Mouse (Mus musculus) CH12.LX (cell line): Measurements from ENCODE around the gene Col6a1. TPM values are rescaled to one million over a fixed set of nuclear protein-coding genes. Genes with fewer than 3 reads are reported as not detected.

Experiments
- DNase-seq: peaks from one replicate; pipeline ENCODE4 v3.0.0-alpha.2; 2013; ENCODE audit errors: extremely low read depth
- H3K27ac ChIP-seq: 2 replicates; pipeline ENCODE4 v1.5.1; 2012; ENCODE audit warnings: low read depth, mild to moderate bottlenecking, control low read depth, moderate library complexity; ENCODE audit not compliant: insufficient read depth
- H3K27me3 ChIP-seq: replicated peaks from 2 replicates; pipeline ENCODE3; 2012; ENCODE audit warnings: inconsistent platforms
- H3K36me3 ChIP-seq, 2 experiments: replicated peaks in 1 of 2; 2 replicates each; pipeline versions ENCODE3 to v1.6.1; 2012; ENCODE audit warnings: inconsistent platforms in 1 of 2, low read length in 1 of 2, mild to moderate bottlenecking in 1 of 2, mixed read lengths in 1 of 2, moderate library complexity in 1 of 2; ENCODE audit not compliant: control insufficient read depth in 1 of 2, insufficient read depth in 1 of 2
- H3K4me1 ChIP-seq, 2 experiments: 2 replicates each; pipeline ENCODE4 v1.6.1; 2012; ENCODE audit warnings: inconsistent platforms in 1 of 2, moderate library complexity in 1 of 2; ENCODE audit not compliant: insufficient read depth in 2 of 2, control insufficient read depth in 1 of 2
- H3K4me2 ChIP-seq: 2 replicates; pipeline ENCODE4 v1.6.1; 2012; ENCODE audit warnings: low read depth, mild to moderate bottlenecking, control low read depth; ENCODE audit not compliant: poor library complexity, insufficient read depth, severe bottlenecking
- H3K4me3 ChIP-seq, 3 experiments: fragments of 150-350 bp in 1 of 3; sonication (generic) in 1 of 3; replicated peaks in 1 of 3; 2 replicates each; pipeline versions ENCODE3 to v1.5.1; 2011 to 2012; ENCODE audit warnings: low read depth in 2 of 3, low read length in 2 of 3, mild to moderate bottlenecking in 2 of 3, moderate library complexity in 2 of 3, control low read depth in 1 of 3, improper control_type of control experiment in 1 of 3, inconsistent platforms in 1 of 3, mixed read lengths in 1 of 3; ENCODE audit not compliant: poor library complexity in 1 of 3
- H3K79me2 ChIP-seq: replicated peaks from 2 replicates; pipeline ENCODE4 v1.6.1; 2012; ENCODE audit warnings: mild to moderate bottlenecking, moderate library complexity; ENCODE audit not compliant: control insufficient read depth, poor library complexity, insufficient read depth, severe bottlenecking; ENCODE audit errors: extremely low read depth
- H3K9ac ChIP-seq: 2 replicates; pipeline ENCODE4 v1.6.1; 2012; ENCODE audit warnings: low read depth, mild to moderate bottlenecking, control low read depth, moderate library complexity; ENCODE audit not compliant: insufficient read depth
- H3K9me3 ChIP-seq: replicated peaks from 2 replicates; pipeline ENCODE3; 2012; ENCODE audit warnings: low read length, inconsistent platforms, mixed read lengths
- CHD1 ChIP-seq: IDR thresholded peaks from 2 replicates; pipeline ENCODE4 v1.6.1; 2012; ENCODE audit warnings: low read depth, low read length, improper control_type of control experiment, inconsistent platforms
- CHD2 ChIP-seq: IDR thresholded peaks from 2 replicates; pipeline ENCODE4 v1.6.1; 2011; ENCODE audit warnings: low read length, improper control_type of control experiment
- E2F4 ChIP-seq: IDR thresholded peaks from 2 replicates; pipeline ENCODE4 v1.6.1; 2011; ENCODE audit warnings: low read depth, low read length, improper control_type of control experiment; ENCODE audit not compliant: insufficient replicate concordance
- ETS1 ChIP-seq: conservative IDR thresholded peaks from 2 replicates; pipeline ENCODE4 v1.6.1; 2012; ENCODE audit warnings: low read depth, mild to moderate bottlenecking, inconsistent platforms, low read length, improper control_type of control experiment, moderate library complexity
- GABPA ChIP-seq: IDR thresholded peaks from 2 replicates; pipeline ENCODE4 v1.6.1; 2012; ENCODE audit warnings: low read depth, low read length, improper control_type of control experiment, inconsistent platforms; ENCODE audit not compliant: insufficient replicate concordance
- IRF4 ChIP-seq: IDR thresholded peaks from 2 replicates; pipeline ENCODE4 v1.6.1; 2014; ENCODE audit warnings: low read depth, mild to moderate bottlenecking, inconsistent platforms, low read length, improper control_type of control experiment
- JUN ChIP-seq: IDR thresholded peaks from 2 replicates; pipeline ENCODE4 v1.6.1; 2011; ENCODE audit warnings: low read depth, mild to moderate bottlenecking, low read length, improper control_type of control experiment, moderate library complexity; ENCODE audit not compliant: insufficient read depth
- JUND ChIP-seq: conservative IDR thresholded peaks from 2 replicates; pipeline ENCODE4 v1.6.1; 2011; ENCODE audit warnings: low read depth, low read length, improper control_type of control experiment
- MAFK ChIP-seq: IDR thresholded peaks from 2 replicates; pipeline ENCODE4 v1.6.1; 2011; ENCODE audit warnings: low read length, improper control_type of control experiment; ENCODE audit not compliant: insufficient replicate concordance
- MAX ChIP-seq: IDR thresholded peaks from 2 replicates; pipeline ENCODE4 v1.6.1; 2011; ENCODE audit warnings: low read length, improper control_type of control experiment
- MAZ ChIP-seq: IDR thresholded peaks from 2 replicates; pipeline ENCODE4 v1.6.1; 2012; ENCODE audit warnings: low read depth, mild to moderate bottlenecking, inconsistent platforms, low read length, improper control_type of control experiment, moderate library complexity
- MXI1 ChIP-seq: IDR thresholded peaks from 2 replicates; pipeline ENCODE4 v1.6.1; 2011; ENCODE audit warnings: mild to moderate bottlenecking, low read depth, low read length, improper control_type of control experiment
- MYC ChIP-seq: IDR thresholded peaks from 2 replicates; pipeline ENCODE4 v1.6.1; 2011; ENCODE audit warnings: low read depth, mild to moderate bottlenecking, improper control_type of control experiment, low read length
- NELFE ChIP-seq: IDR thresholded peaks from 2 replicates; pipeline ENCODE4 v1.6.1; 2011; ENCODE audit warnings: low read depth, low read length, improper control_type of control experiment
- NRF1 ChIP-seq: IDR thresholded peaks from 2 replicates; pipeline ENCODE4 v1.6.1; 2014; ENCODE audit warnings: low read depth, mild to moderate bottlenecking, inconsistent platforms, low read length, improper control_type of control experiment, moderate library complexity
- PAX5 ChIP-seq: IDR thresholded peaks from 2 replicates; pipeline ENCODE4 v1.6.1; 2012; ENCODE audit warnings: low read length, inconsistent platforms, mixed read lengths
- POLR2A ChIP-seq: IDR thresholded peaks from 2 replicates; pipeline ENCODE4 v1.6.1; 2011; ENCODE audit warnings: low read depth, mild to moderate bottlenecking, improper control_type of control experiment, low read length
- POLR2AphosphoS2 ChIP-seq: IDR thresholded peaks from 2 replicates; pipeline ENCODE4 v1.6.1; 2011; ENCODE audit warnings: low read depth, low read length, improper control_type of control experiment
- RAD21 ChIP-seq: IDR thresholded peaks from 2 replicates; pipeline ENCODE4 v1.6.1; 2011; ENCODE audit warnings: low read depth, mild to moderate bottlenecking, low read length, improper control_type of control experiment, moderate library complexity
- RCOR1 ChIP-seq: conservative IDR thresholded peaks from 2 replicates; pipeline ENCODE4 v1.6.1; 2012; ENCODE audit warnings: low read depth, mild to moderate bottlenecking, inconsistent platforms, low read length, improper control_type of control experiment
- SMC3 ChIP-seq: IDR thresholded peaks from 2 replicates; pipeline ENCODE4 v1.6.1; 2011; ENCODE audit warnings: low read depth, low read length, improper control_type of control experiment
- UBTF ChIP-seq: IDR thresholded peaks from 2 replicates; pipeline ENCODE4 v1.6.1; 2012; ENCODE audit warnings: low read depth, mild to moderate bottlenecking, inconsistent platforms, low read length, improper control_type of control experiment, moderate library complexity
- USF1 ChIP-seq: IDR thresholded peaks from 2 replicates; pipeline ENCODE4 v1.6.1; 2014; ENCODE audit warnings: low read depth, mild to moderate bottlenecking, inconsistent platforms, low read length, improper control_type of control experiment
- ZKSCAN1 ChIP-seq: IDR thresholded peaks from 2 replicates; pipeline ENCODE4 v1.6.1; 2012; ENCODE audit warnings: low read depth, inconsistent platforms, low read length, improper control_type of control experiment, borderline replicate concordance
- ZMIZ1 ChIP-seq: IDR thresholded peaks from 2 replicates; pipeline ENCODE4 v1.6.1; 2012; ENCODE audit warnings: low read depth, mild to moderate bottlenecking, inconsistent platforms, low read length, improper control_type of control experiment
- ZNF384 ChIP-seq: IDR thresholded peaks from 2 replicates; pipeline ENCODE4 v1.6.1; 2012; ENCODE audit warnings: low read depth, low read length, improper control_type of control experiment, inconsistent platforms
- dilution Hi-C: fragments of 300-500 bp; cut with MboI; formaldehyde crosslinking; loops from 2 replicates; pipeline ENCODE4 v1.14.3; 2020; ENCODE audit warnings: low sequenced_read_pairs; ENCODE audit not compliant: extremely low pct_unique_long_range_greater_than_20kb, extremely low pct_ligation_motif_present
- in situ Hi-C: fragments of 300-500 bp; cut with MboI; formaldehyde crosslinking; loops from 3 replicates; pipeline ENCODE4 v1.14.3; 2019; ENCODE audit warnings: low sequenced_read_pairs, low pct_ligation_motif_present, low pct_unique_long_range_greater_than_20kb, mixed read lengths
- polyA plus RNA-seq: library from polyadenylated mRNA; unstranded; fragments of >175 nt; gene quantifications from 2 replicates; pipeline ENCODE4 v1.2.1, GENCODE M21; 2012; ENCODE audit warnings: low read depth; ENCODE audit not compliant: insufficient read length
- total RNA-seq, 2 experiments: library from RNA; depleted of rRNA; stranded (reverse); fragments of 300-350 nt in 1 of 2; fragments of >200 nt in 1 of 2; gene quantifications; 2 replicates each; pipeline ENCODE4 v1.2.3; 2012 to 2014

The Col6a1 gene
- total and polyA plus RNA-seq, 3 experiments, result 0.21 TPM; not detected in 2

- Histone ChIP-seq H3K9me3 (no peaks in the 10 kb centered on the region), H3K9ac (no peak overlapping the region), H3K27me3 (peaks cover 75% of the 10 kb centered on the region), H3K4me1 (no peaks in the 10 kb centered on the region), H3K79me2 (no peaks in the 10 kb centered on the region), H3K4me2 (no peak overlapping the region), H3K27ac (no peak overlapping the region), H3K36me3 (no peaks in the 10 kb centered on the region), H3K4me3 (no peak overlapping the region)
- TF ChIP-seq ZKSCAN1 (no peak), MAFK (no peak), MAX (no peak), POLR2AphosphoS2 (no peak), ETS1 (no peak), RCOR1 (no peak), MYC (no peak), NELFE (no peak), GABPA (no peak), ZMIZ1 (no peak), CHD2 (no peak), USF1 (no peak), E2F4 (no peak), JUND (no peak), RAD21 (no peak), SMC3 (no peak), CHD1 (no peak), MXI1 (no peak), PAX5 (no peak)
- dilution Hi-C loops, result no loop called here
- DNase-seq, result no peak
- in situ Hi-C loops, result no loop called here
These were observed 40.4 kb downstream of the Col6a1 start for GRCm38 (mm10) chr10:76685451-76686017.

GRCm38 (mm10) chr10:76683977-76684376 lies 42.0 kb downstream of the Col6a1 start:
- H3K9me3 ChIP-seq, result peaks cover 2% of the 10 kb centered on the region
- TF ChIP-seq IRF4, result no peak
- no peak for TF ChIP-seq CHD2
- TF ChIP-seq ZMIZ1, result no peak
- no peak for TF ChIP-seq UBTF
- no peak for TF ChIP-seq NRF1
- no peak for TF ChIP-seq SMC3
- TF ChIP-seq POLR2A, result no peak
- TF ChIP-seq GABPA, result no peak
- TF ChIP-seq MYC, result no peak
- no peak for TF ChIP-seq ZNF384
- TF ChIP-seq E2F4, result no peak
- no peak for TF ChIP-seq USF1
- TF ChIP-seq JUN, result no peak
- no peak for TF ChIP-seq MAZ
- no peak for TF ChIP-seq RCOR1
- no peak for TF ChIP-seq ETS1
- no peaks in the 10 kb centered on the region for H3K36me3 ChIP-seq
- no peaks in the 10 kb centered on the region for H3K4me1 ChIP-seq
- no peak overlapping the region for H3K4me3 ChIP-seq
- H3K79me2 ChIP-seq, result no peaks in the 10 kb centered on the region
- no peak for DNase-seq
- dilution Hi-C loops (no loop called here), in situ Hi-C loops (no loop called here)
- no peak overlapping the region for H3K9ac ChIP-seq
- H3K4me2 ChIP-seq, result no peak overlapping the region
- H3K27ac ChIP-seq, result no peak overlapping the region
- H3K27me3 ChIP-seq, result peaks cover 73% of the 10 kb centered on the region
